ENCODE assay signal across 9 mouse cellular contexts in genomic region chr9:22115635-22116034, GRCm38 (mm10). TPM values are rescaled to one million over a fixed set of nuclear protein-coding genes. Genes with fewer than 3 reads are reported as not detected.
DNase-seq lines count a peak whose midpoint lies in the region; ATAC-seq and TF ChIP-seq lines count a peak whose summit lies in the region.
"Had no signal": no experiment of that assay in that cellular context is flagged by ENCODE, and none has a peak within 500 bp of the region (broad histone marks: within the 10 kb centered on the region; RNA-seq: fewer than 3 reads in every experiment).

No protein-coding gene starts in this region.

- peaks cover 18% of the 10 kb centered on the region for H3K4me1 ChIP-seq in heart, embryonic 15.5 days (replicated peaks)
- H3K4me1 ChIP-seq in embryonic facial prominence, embryonic 11.5 days (ENCODE audit: control insufficient read depth, insufficient read depth, low read length), result no peaks in the 10 kb centered on the region
- H3K4me1 ChIP-seq in hindbrain, postnatal 0 days (ENCODE audit: insufficient read depth, low read length), result peaks cover 14% of the 10 kb centered on the region
- H3K4me1 ChIP-seq in midbrain, embryonic 14.5 days (ENCODE audit: control insufficient read depth, insufficient read depth, low read length), result peaks cover 16% of the 10 kb centered on the region

- H3K4me2 ChIP-seq in heart, embryonic 15.5 days, result peak overlapping the region; percentile 87
- peak overlapping the region; percentile 76 for H3K4me2 ChIP-seq in embryonic facial prominence, embryonic 11.5 days (ENCODE audit: low read depth, low read length)
- peak overlapping the region; percentile 89 for H3K4me2 ChIP-seq in hindbrain, postnatal 0 days (ENCODE audit: low read depth, low read length)
- peak overlapping the region; percentile 90 for H3K4me2 ChIP-seq in midbrain, embryonic 14.5 days (ENCODE audit: low read length)

- no peaks in the 10 kb centered on the region for H3K9me3 ChIP-seq in heart, embryonic 15.5 days (replicated peaks)
- no peaks in the 10 kb centered on the region for H3K9me3 ChIP-seq in embryonic facial prominence, embryonic 11.5 days (replicated peaks; ENCODE audit: control insufficient read depth, low read length)
- H3K9me3 ChIP-seq in hindbrain, postnatal 0 days (ENCODE audit: low read length), result no peaks in the 10 kb centered on the region
- no peaks in the 10 kb centered on the region for H3K9me3 ChIP-seq in midbrain, embryonic 14.5 days (ENCODE audit: control insufficient read depth, low read length)

- H3K27me3 ChIP-seq in heart, embryonic 15.5 days, result no peaks in the 10 kb centered on the region
- no peaks in the 10 kb centered on the region for H3K27me3 ChIP-seq in embryonic facial prominence, embryonic 11.5 days (ENCODE audit: control insufficient read depth, insufficient read depth, low read length)
- H3K27me3 ChIP-seq in hindbrain, postnatal 0 days (ENCODE audit: insufficient read depth, low read length), result no peaks in the 10 kb centered on the region
- no peaks in the 10 kb centered on the region for H3K27me3 ChIP-seq in midbrain, embryonic 14.5 days (ENCODE audit: control insufficient read depth, insufficient read depth, low read length)

- peaks cover 24% of the 10 kb centered on the region for H3K36me3 ChIP-seq in heart, embryonic 15.5 days
- peaks cover 4% of the 10 kb centered on the region; the same call in 1 of the 2 replicates for H3K36me3 ChIP-seq in embryonic facial prominence, embryonic 11.5 days (replicated peaks; ENCODE audit: control insufficient read depth, insufficient read depth, low read depth, low read length)
- peaks cover 23% of the 10 kb centered on the region for H3K36me3 ChIP-seq in hindbrain, postnatal 0 days (ENCODE audit: insufficient read depth, low read length)
- H3K36me3 ChIP-seq in midbrain, embryonic 14.5 days (ENCODE audit: control insufficient read depth, insufficient read depth, low read length), result peaks cover 30% of the 10 kb centered on the region

- peak overlapping the region; percentile 95 for H3K4me3 ChIP-seq in heart, embryonic 15.5 days
- peak overlapping the region; percentile 89 for H3K4me3 ChIP-seq in embryonic facial prominence, embryonic 11.5 days (ENCODE audit: low read depth, low read length)
- peak overlapping the region; percentile 89 for H3K4me3 ChIP-seq in hindbrain, postnatal 0 days (ENCODE audit: low read length)
- peak overlapping the region; percentile 87 for H3K4me3 ChIP-seq in midbrain, embryonic 14.5 days (replicated peaks; ENCODE audit: low read depth, low read length)

- DNase-seq in heart, adult 11 months, result no peak
- no peak for DNase-seq in embryonic facial prominence, embryonic 11.5 days (ENCODE audit: low spot score)
- no peak for DNase-seq in hindbrain, postnatal 0 days (ENCODE audit: low spot score)
- DNase-seq in midbrain, embryonic 14.5 days, result no peak
- no peak for DNase-seq in right cerebral cortex, adult 18-20 months
- DNase-seq in urinary bladder, postnatal 4 days (ENCODE audit: low spot score in 2 of 2), result no peak
- no peak for DNase-seq in natural killer cell, adult 2 months (ENCODE audit: low spot score in 2 of 2)

- 86% methylated on average over 4 of the region's 4 CpGs for WGBS in heart, embryonic 15.5 days
- 93% methylated on average over 4 of the region's 4 CpGs for WGBS in embryonic facial prominence, embryonic 11.5 days
- WGBS in hindbrain, postnatal 0 days, result 76% methylated on average over 4 of the region's 4 CpGs
- 91% methylated on average over 4 of the region's 4 CpGs for WGBS in midbrain, embryonic 14.5 days

- no peak for ATAC-seq in heart, embryonic 15.5 days (replicated peaks; ENCODE audit: insufficient number of reproducible peaks, insufficient read depth, low FRiP score, low read depth)
- ATAC-seq in embryonic facial prominence, embryonic 11.5 days (replicated peaks; ENCODE audit: insufficient number of reproducible peaks, low FRiP score, low TSS enrichment, low read depth), result no peak
- ATAC-seq in hindbrain, postnatal 0 days, result no peak
- no peak for ATAC-seq in midbrain, embryonic 14.5 days (ENCODE audit: low FRiP score, low TSS enrichment)
- ATAC-seq: CD4-positive, CD25-positive, alpha-beta regulatory T cell, adult 4 months had no signal

- TF ChIP-seq CTCF in hindbrain, postnatal 0 days (IDR thresholded peaks at IDR 0.05; ENCODE audit: low read depth), result no peak

- no peak overlapping the region for H3K27ac ChIP-seq in heart, embryonic 15.5 days
- no peak overlapping the region for H3K27ac ChIP-seq in embryonic facial prominence, embryonic 11.5 days (replicated peaks; ENCODE audit: low read depth, low read length)
- peak overlapping the region; percentile 79; the same call in 1 of the 2 replicates for H3K27ac ChIP-seq in hindbrain, postnatal 0 days
- H3K27ac ChIP-seq in midbrain, embryonic 14.5 days (replicated peaks; ENCODE audit: low read depth, low read length), result no peak overlapping the region

- no peak overlapping the region for H3K9ac ChIP-seq in heart, embryonic 15.5 days
- H3K9ac ChIP-seq in embryonic facial prominence, embryonic 11.5 days (replicated peaks; ENCODE audit: low read length), result peak overlapping the region; percentile 93
- peak overlapping the region; percentile 80 for H3K9ac ChIP-seq in hindbrain, postnatal 0 days (replicated peaks; ENCODE audit: low read length)
- peak overlapping the region; percentile 79; the same call in 1 of the 2 replicates for H3K9ac ChIP-seq in midbrain, embryonic 14.5 days (replicated peaks; ENCODE audit: low read length)

RNA-seq across cellular contexts. Expression of gene Elof1, which starts 1.3 kb away (rescaled TPM):
- 96.9 and 115 TPM in 2 replicates for polyA plus RNA-seq in heart, embryonic 15.5 days (2015; fragmentation: Nextera tagmentation; extraction: Ambion mirVana)
- 210 and 215 TPM in 2 replicates for polyA plus RNA-seq in embryonic facial prominence, embryonic 11.5 days (2014; fragmentation: Nextera tagmentation; extraction: Ambion mirVana)
- total RNA-seq in hindbrain, postnatal 0 days (2014; rRNA removed), result 142 and 165 TPM in 2 replicates
- polyA plus RNA-seq in hindbrain, postnatal 0 days (2015; fragmentation: Nextera tagmentation; extraction: Ambion mirVana), result 171 and 178 TPM in 2 replicates
- polyA plus RNA-seq in midbrain, embryonic 14.5 days (2014; fragmentation: Nextera tagmentation; extraction: Ambion mirVana), result 182 and 196 TPM in 2 replicates

RNA-seq across cellular contexts. Expression of gene Cnn1, which starts 16.6 kb away (rescaled TPM):
- 145 and 157 TPM in 2 replicates for polyA plus RNA-seq in heart, embryonic 15.5 days (2015; fragmentation: Nextera tagmentation; extraction: Ambion mirVana)
- polyA plus RNA-seq in embryonic facial prominence, embryonic 11.5 days (2014; fragmentation: Nextera tagmentation; extraction: Ambion mirVana), result 1.4 and 4.0 TPM in 2 replicates
- total RNA-seq in hindbrain, postnatal 0 days (2014; rRNA removed), result 0.40 and 0.52 TPM in 2 replicates
- 0.66 and 1.1 TPM in 2 replicates for polyA plus RNA-seq in hindbrain, postnatal 0 days (2015; fragmentation: Nextera tagmentation; extraction: Ambion mirVana)
- 0.58 and 0.61 TPM in 2 replicates for polyA plus RNA-seq in midbrain, embryonic 14.5 days (2014; fragmentation: Nextera tagmentation; extraction: Ambion mirVana)

RNA-seq across cellular contexts. Expression of gene Acp5, which starts 19.9 kb away (rescaled TPM):
- 3.0 and 10.3 TPM in 2 replicates for polyA plus RNA-seq in heart, embryonic 15.5 days (2015; fragmentation: Nextera tagmentation; extraction: Ambion mirVana)
- polyA plus RNA-seq in embryonic facial prominence, embryonic 11.5 days (2014; fragmentation: Nextera tagmentation; extraction: Ambion mirVana), result 14.3 and 15.7 TPM in 2 replicates
- 0.18 and 1.8 TPM in 2 replicates for total RNA-seq in hindbrain, postnatal 0 days (2014; rRNA removed)
- 0.63 and 1.2 TPM in 2 replicates for polyA plus RNA-seq in hindbrain, postnatal 0 days (2015; fragmentation: Nextera tagmentation; extraction: Ambion mirVana)
- 0.79 TPM in 1 of 2 replicates, not detected in the other for polyA plus RNA-seq in midbrain, embryonic 14.5 days (2014; fragmentation: Nextera tagmentation; extraction: Ambion mirVana)

RNA-seq across cellular contexts. Expression of gene Ecsit, which starts 30.4 kb away (rescaled TPM):
- polyA plus RNA-seq in heart, embryonic 15.5 days (2015; fragmentation: Nextera tagmentation; extraction: Ambion mirVana), result 55.0 and 62.4 TPM in 2 replicates
- polyA plus RNA-seq in embryonic facial prominence, embryonic 11.5 days (2014; fragmentation: Nextera tagmentation; extraction: Ambion mirVana), result 25.2 and 26.6 TPM in 2 replicates
- total RNA-seq in hindbrain, postnatal 0 days (2014; rRNA removed), result 59.9 and 68.8 TPM in 2 replicates
- polyA plus RNA-seq in hindbrain, postnatal 0 days (2015; fragmentation: Nextera tagmentation; extraction: Ambion mirVana), result 51.0 and 56.0 TPM in 2 replicates
- polyA plus RNA-seq in midbrain, embryonic 14.5 days (2014; fragmentation: Nextera tagmentation; extraction: Ambion mirVana), result 45.6 and 48.5 TPM in 2 replicates

RNA-seq across cellular contexts. Expression of gene Pigyl, which starts 41.0 kb away (rescaled TPM):
- polyA plus RNA-seq in heart, embryonic 15.5 days (2015; fragmentation: Nextera tagmentation; extraction: Ambion mirVana), result 48.6 and 49.2 TPM in 2 replicates
- polyA plus RNA-seq in embryonic facial prominence, embryonic 11.5 days (2014; fragmentation: Nextera tagmentation; extraction: Ambion mirVana), result 52.7 and 58.2 TPM in 2 replicates
- 20.5 and 37.1 TPM in 2 replicates for total RNA-seq in hindbrain, postnatal 0 days (2014; rRNA removed)
- polyA plus RNA-seq in hindbrain, postnatal 0 days (2015; fragmentation: Nextera tagmentation; extraction: Ambion mirVana), result 109 and 111 TPM in 2 replicates
- 94.1 and 96.4 TPM in 2 replicates for polyA plus RNA-seq in midbrain, embryonic 14.5 days (2014; fragmentation: Nextera tagmentation; extraction: Ambion mirVana)

Comparison
In these comparisons a context has a peak if more than half of its experiments do, and no peak if none do; other contexts are left out.
1. RNA of gene Cnn1, which starts 16.6 kb away (polyA plus RNA-seq): 145 to 157 TPM in heart, embryonic 15.5 days; 1.4 to 4.0 TPM in embryonic facial prominence, embryonic 11.5 days, 0.66 to 1.1 TPM in hindbrain, postnatal 0 days and 0.58 to 0.61 TPM in midbrain, embryonic 14.5 days; every median in the first group is over 10 times any median in the second.
2. Peak in every context shown above with its lines, with median percentiles within 50 percentile points of each other: H3K4me2 ChIP-seq and H3K4me3 ChIP-seq.